Mouse (Mus musculus): ENCODE data around the gene Ccrl2. TPM values are rescaled to one million over a fixed set of nuclear protein-coding genes. Genes with fewer than 3 reads are reported as not detected.

Ccrl2 gene
- total and polyA plus RNA-seq, 3 experiments = 0.19 to 0.75 TPM; not detected in 1

- Histone ChIP-seq H3K9ac (ENCODE audit: control insufficient read depth, low read depth, low read length, poor library complexity, severe bottlenecking) (peak overlapping the region; percentile 28; the same call in 1 of the 2 replicates), H3K27ac (ENCODE audit: control insufficient read depth, low read depth, low read length) (peak overlapping the region; percentile 62), H3K9me3 (replicated peaks; ENCODE audit: insufficient read depth, low read length) (no peaks in the 10 kb centered on the region), H3K27me3 (ENCODE audit: control insufficient read depth in 1 of 2, insufficient read depth in 2 of 2, low read length in 2 of 2) (no peaks in the 10 kb centered on the region), H3K79me2 (ENCODE audit: control insufficient read depth, insufficient read depth, low read length, poor library complexity) (no peaks in the 10 kb centered on the region), H3K4me1 (ENCODE audit: control insufficient read depth in 1 of 2, insufficient read depth in 2 of 2, low read length in 2 of 2) (peaks cover 7 to 37% of the 10 kb centered on the region in 2 experiments), H3K4me3 (ENCODE audit: control insufficient read depth in 1 of 2, insufficient read depth in 1 of 2, low read depth in 2 of 2, low read length in 2 of 2) (peak overlapping the region; percentile 29 to 58), H3K36me3 (ENCODE audit: control insufficient read depth in 1 of 2, insufficient read depth in 2 of 2, low read length in 2 of 2) (peaks cover 0 to 19% of the 10 kb centered on the region in 2 experiments; a peak in 2 of 4 replicates)
- TF ChIP-seq GATA1 (IDR thresholded peaks at IDR 0.05; ENCODE audit: low read depth, low read length) (peak; percentile 72), ETS1 (IDR thresholded peaks at IDR 0.05; ENCODE audit: low read depth, low read length) (peak; percentile 81), POLR2AphosphoS2 (IDR thresholded peaks at IDR 0.05; ENCODE audit: low read length) (no peak), MXI1 (IDR thresholded peaks at IDR 0.05; ENCODE audit: low read depth, low read length) (0 out of 2 replicates have a peak, but pooled peaks have one; percentile 0), E2F4 (IDR thresholded peaks at IDR 0.05; ENCODE audit: borderline replicate concordance, low read depth, low read length) (no peak), EP300 (IDR thresholded peaks at IDR 0.05; ENCODE audit: low read depth in 1 of 2, low read length in 2 of 2) (peak; percentile 72 to 77), NELFE (IDR thresholded peaks at IDR 0.05; ENCODE audit: low read depth, low read length) (0 out of 2 replicates have a peak, but pooled peaks have one; percentile 11), MAZ (IDR thresholded peaks at IDR 0.05; ENCODE audit: low read depth, low read length) (peak; percentile 69), RCOR1 (IDR thresholded peaks at IDR 0.05; ENCODE audit: low read depth, low read length) (no peak; the same call in 1 of the 2 replicates), SIN3A (IDR thresholded peaks at IDR 0.05; ENCODE audit: low read length) (peak; percentile 26; the same call in 1 of the 2 replicates), TCF12 (IDR thresholded peaks at IDR 0.05; ENCODE audit: low read depth, low read length) (peak; percentile 70), MYC (IDR thresholded peaks at IDR 0.05; ENCODE audit: low read depth, low read length) (0 out of 2 replicates have a peak, but pooled peaks have one; percentile 30)
- DNase-seq (ENCODE audit: low read depth, low spot score) = peak; percentile 63
Measured at GRCm38 (mm10) chr9:111086995-111087606, 29.8 kb upstream of the Ccrl2 start.

DNA sequence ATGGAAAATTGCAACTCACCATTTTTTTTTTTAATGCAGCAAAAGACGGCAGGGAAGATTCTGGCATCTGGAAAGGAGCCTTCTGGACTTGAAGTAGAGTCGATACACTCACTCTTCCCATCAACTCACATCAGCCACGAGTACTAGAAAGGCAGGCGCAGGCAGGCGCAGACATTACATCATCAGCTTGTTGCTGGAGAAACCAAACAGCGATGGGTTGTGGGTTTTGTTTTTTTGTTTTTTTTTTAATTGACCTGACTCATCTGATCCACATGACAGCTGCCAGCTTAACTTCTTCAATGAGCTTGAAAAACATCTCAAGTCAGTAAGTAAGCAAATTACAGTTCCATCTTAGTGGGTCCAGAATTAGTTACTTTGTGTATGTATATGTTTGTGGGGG lies 28.8 kb upstream of the Ccrl2 start:
- Histone ChIP-seq H3K27me3 (ENCODE audit: control insufficient read depth in 1 of 2, insufficient read depth in 2 of 2, low read length in 2 of 2) (no peaks in the 10 kb centered on the region), H3K79me2 (ENCODE audit: control insufficient read depth, insufficient read depth, low read length, poor library complexity) (no peaks in the 10 kb centered on the region), H3K9me3 (replicated peaks; ENCODE audit: insufficient read depth, low read length) (no peaks in the 10 kb centered on the region), H3K4me1 (ENCODE audit: control insufficient read depth in 1 of 2, insufficient read depth in 2 of 2, low read length in 2 of 2) (peaks cover 7 to 37% of the 10 kb centered on the region in 2 experiments), H3K27ac (ENCODE audit: control insufficient read depth, low read depth, low read length) (peak overlapping the region; percentile 6; the same call in 1 of the 2 replicates), H3K9ac (ENCODE audit: control insufficient read depth, low read depth, low read length, poor library complexity, severe bottlenecking) (peak overlapping the region; percentile 11; the same call in 1 of the 2 replicates), H3K36me3 (ENCODE audit: control insufficient read depth in 1 of 2, insufficient read depth in 2 of 2, low read length in 2 of 2) (peaks cover 0 to 19% of the 10 kb centered on the region in 2 experiments; a peak in 2 of 4 replicates), H3K4me3 (ENCODE audit: control insufficient read depth in 1 of 2, insufficient read depth in 1 of 2, low read depth in 2 of 2, low read length in 2 of 2) (peak overlapping the region; percentile 37 to 41)
- DNase-seq (ENCODE audit: low read depth, low spot score) = peak; percentile 57
- TF ChIP-seq ETS1 (IDR thresholded peaks at IDR 0.05; ENCODE audit: low read depth, low read length) (peak; percentile 55), MXI1 (IDR thresholded peaks at IDR 0.05; ENCODE audit: low read depth, low read length) (peak; percentile 54), ZMIZ1 (IDR thresholded peaks at IDR 0.05; ENCODE audit: low read depth, low read length) (no peak), ZNF384 (IDR thresholded peaks at IDR 0.05; ENCODE audit: low read depth, low read length) (peak; percentile 55), MAZ (IDR thresholded peaks at IDR 0.05; ENCODE audit: low read depth, low read length) (no peak), SIN3A (IDR thresholded peaks at IDR 0.05; ENCODE audit: low read length) (0 out of 2 replicates have a peak, but pooled peaks have one; percentile 7)

All from MEL (cell line).